Mouse (Mus musculus) liver, embryonic 14.5 days (tissue): ENCODE measurements at regions not wholly inside any gene's neighbourhood (a gene's known extent, or its start where the extent isn't known, plus 50 kb on each side); places are given as distances from the start of the nearest gene placed in this dataset.

Source experiments
- CTCF ChIP-seq: IDR thresholded peaks from 2 replicates; pipeline ENCODE4 v1.5.1; 2016; ENCODE audit warnings: antibody characterized with exemption, low read depth, control low read depth
- EP300 ChIP-seq: IDR thresholded peaks from 2 replicates; pipeline ENCODE4 v1.6.1; 2016; ENCODE audit warnings: antibody characterized with exemption, low read depth

- TF ChIP-seq EP300 (no peak), CTCF (no peak)
Measured at GRCm38 (mm10) chr10:91686082-91686618, 505.0 kb upstream of the Tmpo start.
